Mouse (Mus musculus) urinary bladder, postnatal 4 days (tissue): ENCODE measurements around the gene Atg7.
A peak's percentile ranks its signal among the peaks of the same experiment; 100 is the strongest.

Experiments used
- DNase-seq, 2 experiments: peaks; one replicate each; pipeline ENCODE4 v3.0.0; 2021 to 2022; ENCODE audit warnings: low spot score in 2 of 2

The Atg7 gene

DNA sequence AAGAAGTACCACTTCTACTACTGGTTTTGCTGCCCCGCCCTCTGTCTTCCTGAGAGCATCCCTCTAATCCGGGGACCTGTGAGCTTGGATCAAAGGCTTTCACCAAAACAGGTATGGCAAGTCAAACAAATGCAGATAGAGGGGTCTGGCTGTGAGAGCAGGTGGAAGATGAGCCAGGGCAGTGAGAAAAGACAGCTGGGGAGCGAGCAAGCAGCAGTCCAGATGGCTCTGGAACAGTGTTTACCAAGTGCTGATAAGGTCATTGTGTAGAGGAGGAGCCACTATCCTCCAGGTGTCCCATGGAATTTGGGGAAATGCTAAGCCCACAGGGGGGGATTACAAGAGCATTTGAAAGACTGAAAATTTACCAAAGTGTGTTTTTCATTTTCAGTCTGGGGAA lies 41.5 kb downstream of the Atg7 start:
- no peak for DNase-seq

- no peak for DNase-seq
Observed at GRCm38 (mm10) chr6:114685412-114685811, 42.5 kb downstream of the Atg7 start.

DNA sequence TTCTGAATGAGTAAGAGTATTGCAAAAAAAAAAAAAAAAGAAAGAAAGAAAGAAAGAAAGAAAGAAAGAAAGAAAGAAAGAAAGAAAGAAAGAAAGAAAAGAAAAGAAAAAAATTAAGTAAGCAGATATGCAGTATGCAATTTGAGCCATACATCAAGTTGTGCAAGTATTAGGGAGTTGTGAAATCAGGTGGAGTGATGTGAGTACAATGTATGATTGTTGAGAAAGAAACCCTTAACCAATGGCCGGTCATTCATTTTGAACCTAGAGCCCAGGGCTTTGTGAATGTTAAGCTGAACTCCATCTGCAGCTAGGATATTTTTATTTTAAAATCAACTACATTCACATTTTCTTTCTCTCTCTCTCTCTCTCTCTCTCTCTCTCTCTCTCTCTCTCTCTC lies 44.1 kb downstream of the Atg7 start:
- no peak for DNase-seq

DNA sequence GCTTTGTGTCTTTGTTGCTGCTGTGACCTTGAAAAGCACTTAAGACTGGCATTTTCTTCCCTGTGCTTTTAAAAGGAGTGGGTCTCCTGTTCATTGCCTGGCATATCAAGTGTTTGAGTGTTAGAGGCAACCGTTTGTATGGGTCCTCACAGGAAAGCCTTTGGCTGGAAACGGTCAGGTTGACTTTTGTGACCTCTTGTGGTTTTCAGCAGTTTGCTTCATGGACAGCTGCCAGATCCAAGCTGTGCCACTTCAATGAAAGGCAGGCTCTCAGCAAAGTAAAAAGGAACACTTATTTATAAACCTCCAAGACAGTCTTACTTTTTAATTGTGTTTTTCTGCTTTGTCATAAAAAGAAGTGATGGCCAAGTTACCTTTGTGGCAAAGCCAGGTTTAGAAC lies 47.8 kb downstream of the Atg7 start:
- no peak for DNase-seq

DNA sequence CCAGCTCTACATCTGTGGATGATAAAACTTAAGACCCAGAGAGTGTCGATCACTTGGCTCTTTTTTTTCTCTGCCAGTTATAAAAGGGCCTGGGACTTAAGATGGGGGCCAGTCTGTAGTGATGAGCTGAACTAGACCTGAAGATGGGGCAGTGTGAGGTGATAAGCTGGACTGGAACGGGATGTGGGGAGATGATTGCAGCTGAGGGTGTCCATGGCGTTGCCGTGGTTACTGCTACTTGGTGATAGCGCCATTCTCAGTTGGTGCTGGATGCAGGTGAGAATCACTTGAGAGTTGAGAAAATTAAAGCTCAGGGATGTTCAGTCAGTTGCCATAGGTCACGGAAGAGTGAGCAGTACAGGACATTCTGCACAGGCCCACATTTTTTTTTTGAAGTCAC lies 48.6 kb downstream of the Atg7 start:
- no peak for DNase-seq

GRCm38 (mm10) chr6:114692691-114693090 lies 49.8 kb downstream of the Atg7 start:
- DNase-seq: no peak

GRCm38 (mm10) chr6:114697646-114698490 lies 55.0 kb downstream of the Atg7 start:
- peak; percentile 48 to 82 for DNase-seq

DNA sequence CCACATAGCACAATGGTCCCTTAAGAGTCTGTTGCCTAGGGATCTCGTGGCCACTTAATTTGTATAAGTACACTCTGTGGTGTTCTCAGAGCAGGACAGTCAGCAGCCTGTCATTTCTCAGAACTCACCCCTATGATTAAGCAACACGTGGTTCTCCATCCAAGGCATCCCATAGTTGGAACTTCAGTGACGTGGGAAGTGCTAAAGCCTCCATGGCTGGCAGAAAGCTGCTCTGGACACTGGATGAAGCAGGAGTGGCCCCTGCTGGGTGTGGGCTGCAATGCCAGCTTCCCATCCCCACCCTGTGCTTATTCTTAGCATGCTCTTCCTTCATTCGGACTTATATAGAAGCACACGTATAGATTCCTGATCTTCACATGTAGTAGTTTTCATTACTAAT lies 55.7 kb downstream of the Atg7 start:
- no peak for DNase-seq

- DNase-seq: no peak
Observed at GRCm38 (mm10) chr6:114700704-114701103, 57.8 kb downstream of the Atg7 start.

- no peak for DNase-seq
Observed at GRCm38 (mm10) chr6:114707032-114707431, 64.1 kb downstream of the Atg7 start.

DNA sequence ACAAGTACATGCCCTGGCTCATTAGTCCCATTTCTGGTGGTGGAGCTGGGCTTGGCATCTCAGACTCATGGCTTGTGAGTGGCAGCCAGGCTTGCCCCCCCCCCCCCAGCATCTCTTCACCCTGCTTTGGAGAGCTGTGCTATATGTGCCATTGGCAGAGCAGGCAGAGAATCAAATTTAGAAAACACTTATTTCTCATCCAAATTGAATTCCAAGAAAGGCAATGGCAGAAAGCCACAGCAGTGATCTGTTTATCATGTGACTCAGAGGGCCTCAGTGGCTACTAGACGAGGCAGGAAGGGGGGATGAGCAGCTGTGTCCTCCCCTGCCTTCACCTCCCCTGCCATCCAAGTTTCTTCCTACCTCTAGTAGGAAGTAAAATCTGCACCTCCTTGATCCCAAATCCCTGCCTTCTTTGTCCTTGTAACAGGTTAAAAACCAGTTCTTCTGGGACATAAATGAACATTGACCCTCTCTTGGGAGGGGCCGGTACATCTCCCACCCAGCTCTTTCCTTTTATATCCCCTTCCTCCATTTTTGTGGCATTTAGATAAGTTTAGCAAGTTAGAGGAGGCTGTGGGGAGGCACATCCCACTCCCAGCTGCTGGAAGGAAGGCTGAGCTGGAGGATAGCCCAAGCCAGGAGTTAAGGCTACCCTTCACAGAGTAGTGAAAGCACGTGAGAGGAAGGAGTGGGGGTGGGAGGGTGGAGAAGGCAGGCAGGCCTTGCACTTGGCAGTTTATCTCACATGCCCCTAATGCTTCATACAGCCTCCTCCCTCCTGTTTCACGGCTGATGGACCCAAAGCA lies 69.5 kb downstream of the Atg7 start:
- DNase-seq: no peak

GRCm38 (mm10) chr6:114713538-114713937 lies 70.6 kb downstream of the Atg7 start:
- DNase-seq: no peak

DNA sequence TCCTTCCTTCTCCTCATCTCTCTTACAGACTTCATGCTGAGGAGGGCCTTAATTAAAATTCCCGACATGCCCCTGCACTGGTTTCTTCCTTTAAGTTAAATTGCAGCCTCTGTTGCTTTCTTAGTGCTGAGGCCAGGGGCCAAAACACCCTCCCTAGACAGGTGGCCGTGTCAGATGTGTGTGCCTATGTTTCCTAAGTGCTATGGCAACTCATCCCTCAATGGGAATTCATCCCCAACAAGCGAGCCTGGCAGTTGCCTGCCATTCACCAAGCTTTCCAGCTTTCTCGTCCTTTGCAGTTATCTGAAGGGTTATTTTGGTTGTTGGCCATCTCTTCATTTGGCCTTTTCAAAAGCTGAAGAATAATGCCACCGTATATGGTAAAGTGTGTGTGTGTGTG lies 71.8 kb downstream of the Atg7 start:
- no peak for DNase-seq

DNA sequence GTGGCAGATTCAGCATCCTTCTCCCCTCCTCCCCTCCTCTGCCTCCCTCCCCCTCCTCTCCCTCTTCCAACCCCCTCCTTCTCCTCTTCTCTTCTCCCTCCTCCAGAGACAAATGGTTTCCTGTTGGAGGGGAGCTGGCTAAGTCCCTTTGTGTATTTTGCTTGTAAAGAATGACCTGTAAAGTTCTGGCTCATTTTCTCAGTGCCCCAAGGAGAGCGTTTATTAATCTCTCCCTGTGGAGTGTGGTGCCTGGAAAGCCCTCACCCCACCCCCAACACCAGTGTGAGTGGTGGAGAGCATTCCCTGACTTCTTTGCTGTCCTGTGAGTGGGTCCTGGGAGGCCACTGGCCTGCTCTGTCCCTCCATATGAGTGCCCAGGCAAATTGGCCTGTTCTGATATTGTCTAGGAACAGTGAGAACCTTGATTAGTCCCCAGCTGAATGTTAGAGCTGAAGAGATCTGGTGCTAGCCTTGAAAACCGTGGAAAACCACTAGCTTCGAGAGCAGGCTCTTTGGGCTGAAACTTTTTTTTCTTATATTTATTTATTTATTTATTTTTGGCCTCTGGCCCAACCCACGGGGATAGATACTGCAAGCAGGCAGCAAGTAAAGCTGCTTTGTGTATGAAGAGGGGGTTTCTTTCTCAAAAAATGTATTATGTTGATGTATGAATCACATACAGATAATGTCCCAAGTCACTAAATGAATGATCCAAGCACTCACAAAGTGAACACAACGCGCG lies 72.6 kb downstream of the Atg7 start:
- no peak for DNase-seq

- DNase-seq: no peak
Observed at GRCm38 (mm10) chr6:114719100-114719499, 76.2 kb downstream of the Atg7 start.

GRCm38 (mm10) chr6:114719665-114720064 lies 76.8 kb downstream of the Atg7 start:
- no peak for DNase-seq

- no peak for DNase-seq
Observed at GRCm38 (mm10) chr6:114722046-114722445, 79.1 kb downstream of the Atg7 start.

GRCm38 (mm10) chr6:114723925-114724324 lies 81.0 kb downstream of the Atg7 start:
- no peak for DNase-seq

DNA sequence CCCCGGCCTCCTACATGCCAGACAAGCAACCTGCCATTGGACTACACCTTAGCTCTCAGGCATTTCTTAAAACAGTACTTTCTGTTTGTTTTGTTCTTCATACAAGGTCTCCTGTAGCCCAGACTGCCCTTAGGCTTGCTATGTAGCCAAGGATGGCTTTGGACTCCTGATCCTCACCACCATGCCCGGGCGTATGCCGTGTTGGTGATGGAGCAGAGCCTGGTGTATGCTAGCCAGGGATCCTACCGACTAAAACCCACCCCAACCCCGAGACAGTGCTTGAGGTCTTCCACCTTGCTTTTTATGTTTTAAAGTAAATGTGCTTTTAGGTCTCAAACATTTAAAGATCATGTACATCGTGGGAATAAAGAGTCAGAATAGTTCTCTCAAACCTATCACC lies 81.5 kb downstream of the Atg7 start:
- DNase-seq: no peak

- no peak for DNase-seq
Observed at GRCm38 (mm10) chr6:114725147-114725575, 82.3 kb downstream of the Atg7 start.

- DNase-seq: no peak
Observed at GRCm38 (mm10) chr6:114726681-114727080, 83.8 kb downstream of the Atg7 start.

DNA sequence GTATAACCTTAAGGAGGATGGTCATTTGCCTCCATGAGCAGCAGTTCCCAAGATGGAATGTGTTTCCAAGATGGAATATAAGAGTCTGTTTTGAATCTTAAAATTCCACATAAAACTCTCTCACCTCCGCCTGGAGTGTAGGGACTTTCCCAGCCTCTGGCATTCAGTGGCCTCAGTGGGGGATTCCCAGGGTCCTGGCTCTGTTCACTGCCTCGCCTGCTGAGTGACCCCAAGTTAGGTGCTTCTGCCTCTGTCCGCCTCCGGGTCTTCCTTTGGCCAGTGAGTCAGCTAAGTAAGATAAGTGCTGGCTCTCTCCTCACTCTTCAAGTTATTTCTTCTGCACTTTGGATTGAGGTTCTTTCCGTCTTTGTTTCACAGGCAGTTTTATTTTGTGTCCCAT lies 90.3 kb downstream of the Atg7 start:
- no peak for DNase-seq
